Mouse (Mus musculus): ENCODE data around the gene Fis1.
"Not testable (repeated sequence)": the region's sequence is repeated elsewhere in the genome, so short reads cannot be mapped to it uniquely, and the experiment has no call there.

Gene Fis1

DNA sequence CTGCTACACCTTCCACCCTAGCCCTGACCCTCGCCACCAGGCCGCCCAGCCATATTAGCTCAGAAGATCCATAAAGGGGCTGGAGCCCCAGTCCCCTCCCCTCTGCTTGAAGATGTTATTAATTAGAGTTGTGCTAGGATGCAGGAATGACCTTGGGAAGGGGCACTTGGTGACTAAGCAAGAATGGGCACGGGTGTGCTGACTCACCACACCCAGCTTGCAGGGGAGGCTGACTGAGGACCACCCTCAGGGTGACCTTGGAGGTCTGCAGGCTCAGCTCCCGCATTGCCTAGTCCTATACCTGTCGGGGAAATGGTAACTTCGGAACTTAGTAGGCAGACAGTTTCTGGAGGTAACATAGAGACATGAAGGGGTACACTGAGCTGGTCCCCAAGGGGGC is 19.1 kb upstream of the Fis1 start:
- Histone ChIP-seq H3K27me3 (ENCODE audit: control insufficient read depth, insufficient read depth, low read length, poor library complexity, severe bottlenecking) (no peaks in the 10 kb centered on the region), H3K36me3 (ENCODE audit: control insufficient read depth, insufficient read depth, low read length, poor library complexity, severe bottlenecking) (no peaks in the 10 kb centered on the region)
- no peak for DNase-seq (ENCODE audit: low read depth, low spot score)

DNA sequence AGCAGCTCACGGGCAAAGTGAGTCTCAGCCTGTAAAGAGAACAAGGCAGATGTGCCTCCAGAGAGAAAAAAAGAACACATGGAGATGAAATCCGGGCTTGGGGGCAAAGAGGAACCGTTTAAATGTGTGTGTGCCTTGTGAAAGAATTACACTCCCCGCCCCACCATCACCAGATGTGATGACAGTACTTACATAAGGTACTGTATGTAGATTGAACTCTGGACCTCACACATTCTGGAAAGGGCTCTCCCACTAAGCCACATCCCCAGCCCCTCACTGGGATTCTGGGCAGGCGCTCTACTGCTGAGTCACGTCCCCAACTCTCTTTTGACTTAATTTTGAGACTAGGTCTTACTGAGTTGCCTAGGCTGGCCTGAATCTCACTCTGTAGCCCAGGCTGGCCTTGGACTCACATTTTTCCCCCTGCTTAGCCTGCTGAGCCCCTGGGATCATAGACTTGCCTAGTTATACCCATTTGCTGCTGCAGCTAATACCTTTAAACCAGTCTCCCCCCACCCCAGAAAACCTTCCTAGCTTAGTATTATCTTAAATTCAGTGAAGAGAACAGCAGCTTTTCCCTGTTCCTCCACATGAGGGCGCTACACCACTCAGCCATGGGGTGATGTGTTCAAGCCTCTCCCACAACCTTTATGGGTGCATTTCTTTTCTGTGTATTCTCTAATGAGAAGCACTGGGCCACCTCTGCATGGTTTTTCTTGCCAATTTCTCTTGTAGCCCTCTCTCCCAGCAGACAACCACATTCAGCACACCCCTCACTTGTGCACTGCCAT is 17.0 kb upstream of the Fis1 start:
- Histone ChIP-seq H3K27me3 (ENCODE audit: control insufficient read depth, insufficient read depth, low read length, poor library complexity, severe bottlenecking) (no peaks in the 10 kb centered on the region), H3K36me3 (ENCODE audit: control insufficient read depth, insufficient read depth, low read length, poor library complexity, severe bottlenecking) (no peaks in the 10 kb centered on the region)
- DNase-seq (ENCODE audit: low read depth, low spot score) = peak; percentile 38

GRCm38 (mm10) chr5:136936750-136937149 is 16.3 kb upstream of the Fis1 start:
- H3K27me3 ChIP-seq (ENCODE audit: control insufficient read depth, insufficient read depth, low read length, poor library complexity, severe bottlenecking) = no peaks in the 10 kb centered on the region
- no peaks in the 10 kb centered on the region for H3K36me3 ChIP-seq (ENCODE audit: control insufficient read depth, insufficient read depth, low read length, poor library complexity, severe bottlenecking)
- no peak for DNase-seq (ENCODE audit: low read depth, low spot score)

DNA sequence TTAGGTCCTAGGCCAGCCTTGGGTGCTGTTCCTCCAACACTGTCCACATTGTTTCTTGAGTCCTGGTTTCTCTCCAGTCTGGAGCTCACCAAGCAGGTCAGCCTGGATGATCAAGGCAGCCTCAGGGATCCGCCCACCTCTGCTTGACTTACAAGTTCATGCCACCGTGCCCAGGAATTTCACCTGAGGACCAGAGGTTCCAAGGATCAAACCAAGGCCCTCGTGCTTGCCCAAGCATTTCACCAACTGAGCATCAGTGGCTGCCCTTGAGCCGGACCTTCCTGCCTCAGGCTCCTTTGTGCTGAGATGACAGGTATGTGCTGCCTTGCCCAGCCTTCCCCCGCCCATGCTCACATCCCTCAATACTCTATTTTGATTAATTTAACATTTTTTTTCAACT is 15.5 kb upstream of the Fis1 start:
- Histone ChIP-seq H3K36me3 (ENCODE audit: control insufficient read depth, insufficient read depth, low read length, poor library complexity, severe bottlenecking) (no peaks in the 10 kb centered on the region), H3K27me3 (ENCODE audit: control insufficient read depth, insufficient read depth, low read length, poor library complexity, severe bottlenecking) (no peaks in the 10 kb centered on the region)
- no peak for DNase-seq (ENCODE audit: low read depth, low spot score)

GRCm38 (mm10) chr5:136939284-136939683 is 13.8 kb upstream of the Fis1 start:
- no peaks in the 10 kb centered on the region for H3K27me3 ChIP-seq (ENCODE audit: control insufficient read depth, insufficient read depth, low read length, poor library complexity, severe bottlenecking)
- peak; percentile 40 for DNase-seq (ENCODE audit: low read depth, low spot score)
- no peaks in the 10 kb centered on the region for H3K36me3 ChIP-seq (ENCODE audit: control insufficient read depth, insufficient read depth, low read length, poor library complexity, severe bottlenecking)

DNA sequence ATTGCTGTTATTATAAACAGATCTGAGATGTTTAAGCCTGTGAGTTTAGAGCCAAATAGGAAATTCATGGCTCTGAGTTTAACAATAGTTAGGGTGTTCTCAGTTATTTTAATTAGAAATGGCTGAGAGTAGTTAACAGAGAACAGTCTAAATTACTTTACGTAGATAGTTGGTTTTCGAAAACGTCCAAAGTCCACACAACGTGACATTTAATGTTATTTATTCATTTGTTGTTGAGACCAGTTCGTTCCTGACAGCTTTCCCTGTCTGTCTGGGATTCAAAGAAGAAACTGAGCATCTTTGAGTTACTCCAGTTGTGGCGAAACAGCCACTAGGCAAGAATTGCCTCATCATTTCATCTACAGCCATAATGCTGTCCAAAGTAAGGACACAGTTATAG is 13.0 kb upstream of the Fis1 start:
- H3K36me3 ChIP-seq (ENCODE audit: control insufficient read depth, insufficient read depth, low read length, poor library complexity, severe bottlenecking); DNase-seq (ENCODE audit: low read depth, low spot score); H3K27me3 ChIP-seq (ENCODE audit: control insufficient read depth, insufficient read depth, low read length, poor library complexity, severe bottlenecking): not testable (repeated sequence)

DNA sequence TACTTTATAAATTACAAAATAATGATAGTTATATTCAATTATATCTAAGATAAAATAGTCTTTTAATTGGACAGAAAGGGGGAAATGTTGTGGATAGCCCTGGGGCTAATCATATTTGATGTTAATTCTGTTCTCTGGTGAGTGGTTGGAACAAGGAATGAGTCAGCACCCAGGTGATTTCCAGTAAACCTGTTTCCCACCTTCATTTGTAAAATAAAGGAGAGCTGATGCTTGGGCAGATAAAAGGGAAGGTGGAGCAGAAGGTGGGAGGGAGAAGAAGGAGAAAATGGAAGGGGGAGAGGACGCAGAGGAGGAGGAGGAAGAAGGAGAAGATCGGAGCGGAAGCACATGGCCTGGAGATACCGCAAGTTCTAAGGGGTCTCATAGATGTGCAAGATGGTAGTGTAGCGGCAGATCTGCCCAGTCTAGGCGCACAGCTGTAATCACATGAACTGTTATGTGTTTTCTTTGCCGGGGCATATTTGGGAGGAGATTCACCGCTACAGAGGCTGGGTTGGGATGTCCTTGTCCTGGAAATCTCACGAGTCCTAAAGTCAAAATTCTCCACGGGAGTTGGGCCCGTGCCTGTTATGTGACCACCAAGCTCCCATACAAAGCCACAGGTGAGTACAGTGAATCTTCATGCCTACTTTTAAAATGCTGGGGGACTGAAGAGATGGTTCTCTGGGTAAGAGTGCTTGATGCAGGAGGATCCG is 12.1 kb upstream of the Fis1 start:
- Histone ChIP-seq H3K27me3 (ENCODE audit: control insufficient read depth, insufficient read depth, low read length, poor library complexity, severe bottlenecking) (no peaks in the 10 kb centered on the region), H3K36me3 (ENCODE audit: control insufficient read depth, insufficient read depth, low read length, poor library complexity, severe bottlenecking) (no peaks in the 10 kb centered on the region)
- no peak for DNase-seq (ENCODE audit: low read depth, low spot score)

DNA sequence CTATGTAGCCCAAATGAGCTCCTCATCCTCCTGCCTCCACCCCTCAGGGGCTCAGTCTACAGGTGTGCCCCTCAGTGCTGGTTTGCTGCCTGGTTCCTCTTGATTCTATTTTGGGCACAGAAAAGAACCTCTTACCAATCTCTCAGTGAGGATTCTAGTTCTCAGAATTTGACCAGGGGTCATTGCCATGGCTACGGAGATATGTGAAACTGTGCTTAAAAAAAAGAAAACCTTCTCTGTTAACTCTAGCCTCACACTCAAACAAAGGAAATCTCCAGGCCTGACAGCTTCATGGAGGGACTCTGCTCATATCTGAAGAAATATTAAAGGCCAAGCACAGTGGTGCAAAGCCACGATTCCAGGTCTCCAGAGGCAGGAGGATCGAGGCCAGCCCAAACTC is 10.3 kb upstream of the Fis1 start:
- H3K27me3 ChIP-seq (ENCODE audit: control insufficient read depth, insufficient read depth, low read length, poor library complexity, severe bottlenecking) = no peaks in the 10 kb centered on the region
- H3K36me3 ChIP-seq (ENCODE audit: control insufficient read depth, insufficient read depth, low read length, poor library complexity, severe bottlenecking) = no peaks in the 10 kb centered on the region
- DNase-seq (ENCODE audit: low read depth, low spot score) = no peak

GRCm38 (mm10) chr5:136943382-136943781 is 9.7 kb upstream of the Fis1 start:
- no peak for DNase-seq (ENCODE audit: low read depth, low spot score)
- H3K27me3 ChIP-seq (ENCODE audit: control insufficient read depth, insufficient read depth, low read length, poor library complexity, severe bottlenecking) = no peaks in the 10 kb centered on the region
- H3K36me3 ChIP-seq (ENCODE audit: control insufficient read depth, insufficient read depth, low read length, poor library complexity, severe bottlenecking) = no peaks in the 10 kb centered on the region

DNA sequence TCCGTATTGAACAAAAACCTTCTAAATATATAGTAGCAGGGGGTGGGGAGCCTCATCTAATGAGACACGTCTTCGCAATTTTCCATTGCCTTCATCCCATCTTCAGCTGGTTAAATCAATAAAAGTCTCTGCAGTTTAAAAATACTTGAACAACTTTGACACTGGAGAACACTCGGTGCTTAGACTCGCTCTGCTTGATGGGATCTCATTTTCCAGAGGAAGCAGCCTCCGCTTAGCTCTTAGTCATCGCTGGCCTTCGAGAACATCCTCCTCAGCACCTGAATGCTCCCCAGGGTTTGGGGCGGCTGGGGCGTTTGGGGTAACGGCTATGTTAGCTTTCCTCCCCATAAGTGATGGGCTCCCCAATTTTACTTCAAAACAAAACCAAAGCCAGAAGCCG is 8.0 kb upstream of the Fis1 start:
- no peak for DNase-seq (ENCODE audit: low read depth, low spot score)
- no peaks in the 10 kb centered on the region for H3K36me3 ChIP-seq (ENCODE audit: control insufficient read depth, insufficient read depth, low read length, poor library complexity, severe bottlenecking)
- H3K27me3 ChIP-seq (ENCODE audit: control insufficient read depth, insufficient read depth, low read length, poor library complexity, severe bottlenecking) = no peaks in the 10 kb centered on the region

GRCm38 (mm10) chr5:136947874-136948273 is 5.2 kb upstream of the Fis1 start:
- no peak for DNase-seq (ENCODE audit: low read depth, low spot score)
- H3K36me3 ChIP-seq (ENCODE audit: control insufficient read depth, insufficient read depth, low read length, poor library complexity, severe bottlenecking) = no peaks in the 10 kb centered on the region
- no peaks in the 10 kb centered on the region for H3K27me3 ChIP-seq (ENCODE audit: control insufficient read depth, insufficient read depth, low read length, poor library complexity, severe bottlenecking)

DNA sequence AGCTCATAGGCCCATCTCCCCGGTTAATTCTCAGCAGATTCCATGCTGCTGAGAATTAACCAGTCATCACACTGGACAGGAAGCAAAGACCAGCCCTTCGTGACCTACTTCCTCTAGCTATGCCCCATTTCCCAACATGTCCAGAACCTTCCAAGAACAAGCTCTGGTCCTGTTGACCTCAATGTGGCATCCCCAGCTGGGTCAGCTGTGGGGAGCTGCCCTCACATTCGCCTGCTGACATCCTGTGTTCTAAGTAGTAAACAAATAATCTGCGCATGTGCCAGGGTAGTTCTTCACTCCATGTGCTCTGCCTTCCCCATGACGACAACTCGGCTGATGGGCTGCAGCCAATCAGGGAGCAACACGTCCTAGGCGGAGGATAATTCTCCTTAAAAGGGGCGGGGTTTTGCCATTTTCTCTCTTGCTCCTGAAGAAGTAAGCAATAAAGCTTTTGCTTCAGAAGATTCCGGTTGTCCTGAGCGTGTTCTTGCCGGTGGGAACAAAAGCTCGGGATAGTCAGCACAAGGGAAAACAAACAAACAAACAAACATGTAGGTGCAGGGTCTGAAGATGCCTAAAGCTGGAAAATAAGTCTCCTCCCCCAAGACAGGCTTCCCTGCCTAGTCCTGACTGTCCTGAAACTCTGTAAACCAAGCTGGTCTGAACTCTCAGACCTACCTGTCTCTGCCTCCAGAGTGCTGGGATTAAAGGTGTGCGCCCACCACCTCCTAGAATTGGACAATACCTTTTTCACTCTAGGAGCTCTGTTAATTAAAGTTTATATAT is 3.3 kb upstream of the Fis1 start:
- not testable (repeated sequence) for H3K36me3 ChIP-seq (ENCODE audit: control insufficient read depth, insufficient read depth, low read length, poor library complexity, severe bottlenecking); H3K27me3 ChIP-seq (ENCODE audit: control insufficient read depth, insufficient read depth, low read length, poor library complexity, severe bottlenecking); DNase-seq (ENCODE audit: low read depth, low spot score)

GRCm38 (mm10) chr5:136950521-136950920 is 2.6 kb upstream of the Fis1 start:
- no peaks in the 10 kb centered on the region for H3K27me3 ChIP-seq (ENCODE audit: control insufficient read depth, insufficient read depth, low read length, poor library complexity, severe bottlenecking)
- no peaks in the 10 kb centered on the region for H3K36me3 ChIP-seq (ENCODE audit: control insufficient read depth, insufficient read depth, low read length, poor library complexity, severe bottlenecking)
- no peak for DNase-seq (ENCODE audit: low read depth, low spot score)

GRCm38 (mm10) chr5:136952153-136952552 is 922 bp upstream of the Fis1 start:
- Histone ChIP-seq H3K27me3 (ENCODE audit: control insufficient read depth, insufficient read depth, low read length, poor library complexity, severe bottlenecking) (no peaks in the 10 kb centered on the region), H3K36me3 (ENCODE audit: control insufficient read depth, insufficient read depth, low read length, poor library complexity, severe bottlenecking) (no peaks in the 10 kb centered on the region)
- no peak for DNase-seq (ENCODE audit: low read depth, low spot score)

- no peaks in the 10 kb centered on the region for H3K27me3 ChIP-seq (ENCODE audit: control insufficient read depth, insufficient read depth, low read length, poor library complexity, severe bottlenecking)
- DNase-seq (ENCODE audit: low read depth, low spot score) = no peak
- no peaks in the 10 kb centered on the region for H3K36me3 ChIP-seq (ENCODE audit: control insufficient read depth, insufficient read depth, low read length, poor library complexity, severe bottlenecking)
Observed at GRCm38 (mm10) chr5:136953440-136953951, 421 bp downstream of the Fis1 start.
